Mouse (Mus musculus) cerebellum, adult 2 months (tissue): ENCODE measurements at regions not wholly inside any gene's neighbourhood (a gene's known extent, or its start where the extent isn't known, plus 50 kb on each side); places are given as distances from the start of the nearest gene placed in this dataset.
"Not testable (repeated sequence)": the region's sequence is repeated elsewhere in the genome, so short reads cannot be mapped to it uniquely, and the experiment has no call there.

Experiments
- DNase-seq, 2 experiments: peaks; one replicate each; pipeline ENCODE4 v3.0.0; 2021
- H3K27ac ChIP-seq: fragments of 200-500 bp; 2 replicates; pipeline ENCODE4 v1.5.1; 2012; ENCODE audit warnings: low read length, control low read depth, inconsistent platforms; ENCODE audit not compliant: insufficient read depth
- H3K27me3 ChIP-seq: fragments of 200-500 bp; 2 replicates; pipeline ENCODE4 v1.6.1; 2012; ENCODE audit warnings: inconsistent platforms, mild to moderate bottlenecking, low read length, moderate library complexity; ENCODE audit not compliant: control insufficient read depth, insufficient read depth
- H3K4me1 ChIP-seq: fragments of 200-500 bp; 2 replicates; pipeline ENCODE4 v1.6.1; 2011; ENCODE audit warnings: low read length; ENCODE audit not compliant: control insufficient read depth, insufficient read depth
- H3K4me3 ChIP-seq: fragments of 200-500 bp; replicated peaks from 2 replicates; pipeline ENCODE3; 2011; ENCODE audit warnings: mild to moderate bottlenecking, low read depth, low read length, control low read depth; ENCODE audit not compliant: insufficient read depth
- CTCF ChIP-seq: fragments of 200-500 bp; IDR thresholded peaks from 2 replicates; pipeline ENCODE4 v1.5.1; 2011; ENCODE audit warnings: low read depth, mild to moderate bottlenecking, control low read depth, low read length, moderate library complexity, borderline replicate concordance; ENCODE audit not compliant: insufficient read depth
- POLR2A ChIP-seq: fragments of 200-500 bp; IDR thresholded peaks from 2 replicates; pipeline ENCODE4 v1.6.1; 2011; ENCODE audit warnings: low read length, control low read depth, borderline replicate concordance; ENCODE audit not compliant: insufficient read depth
- WGBS: fragments of 180-500 bp; shearing (Covaris S2); methylation state at CpG from one replicate; pipeline ENCODE4 v1.1.7; 2018; 5-methylcytosine and 5-hydroxymethylcytosine counted together

GRCm38 (mm10) chr17:79538789-79539188 is 72.9 kb upstream of the Rmdn2 start:
- DNase-seq = no peak
- 92% methylated on average over 4 of the region's 4 CpGs for WGBS
- H3K4me3 ChIP-seq = no peak overlapping the region
- no peak overlapping the region for H3K27ac ChIP-seq
- H3K27me3 ChIP-seq = no peaks in the 10 kb centered on the region
- no peaks in the 10 kb centered on the region for H3K4me1 ChIP-seq
- TF ChIP-seq CTCF = no peak
- TF ChIP-seq POLR2A = no peak

- peaks cover 9% of the 10 kb centered on the region; the same call in 1 of the 2 replicates for H3K4me1 ChIP-seq
- DNase-seq = no peak
- WGBS = 95% methylated on average over 1 of the region's 1 CpGs
- H3K27me3 ChIP-seq = no peaks in the 10 kb centered on the region
- no peak overlapping the region for H3K4me3 ChIP-seq
- TF ChIP-seq POLR2A = no peak
- TF ChIP-seq CTCF = no peak
- H3K27ac ChIP-seq = no peak overlapping the region
Observed at GRCm38 (mm10) chr17:79540038-79540437, 71.6 kb upstream of the Rmdn2 start.

GRCm38 (mm10) chr17:79540511-79540910 is 71.2 kb upstream of the Rmdn2 start:
- H3K27ac ChIP-seq = no peak overlapping the region
- H3K27me3 ChIP-seq = no peaks in the 10 kb centered on the region
- DNase-seq = no peak
- no peak overlapping the region for H3K4me3 ChIP-seq
- 98% methylated on average over 2 of the region's 2 CpGs for WGBS
- H3K4me1 ChIP-seq = peaks cover 9% of the 10 kb centered on the region; the same call in 1 of the 2 replicates
- TF ChIP-seq CTCF = no peak
- TF ChIP-seq POLR2A = no peak

GRCm38 (mm10) chr17:79543907-79544522 is 67.6 kb upstream of the Rmdn2 start:
- 2% methylated on average over 7 of the region's 7 CpGs for WGBS
- peak; percentile 39 to 70 for DNase-seq

GRCm38 (mm10) chr17:79545878-79546277 is 65.8 kb upstream of the Rmdn2 start:
- no peaks in the 10 kb centered on the region for H3K27me3 ChIP-seq
- peaks cover 9% of the 10 kb centered on the region; the same call in 1 of the 2 replicates for H3K4me1 ChIP-seq
- no peak for TF ChIP-seq POLR2A
- TF ChIP-seq CTCF = no peak
- no peak overlapping the region for H3K4me3 ChIP-seq
- 99% methylated on average over 2 of the region's 2 CpGs for WGBS
- DNase-seq = no peak
- no peak overlapping the region for H3K27ac ChIP-seq

More at GRCm38 (mm10) chr17:79543907-79544522, 67.6 kb upstream of the Rmdn2 start:
- no peak overlapping the region for H3K4me3 ChIP-seq
- TF ChIP-seq CTCF (no peak), POLR2A (no peak)
- H3K27me3 ChIP-seq = no peaks in the 10 kb centered on the region
- peaks cover 9% of the 10 kb centered on the region; the same call in 1 of the 2 replicates for H3K4me1 ChIP-seq
- no peak overlapping the region for H3K27ac ChIP-seq

- WGBS = 90% methylated on average over 2 of the region's 2 CpGs
- no peak for DNase-seq
- TF ChIP-seq CTCF = no peak
- TF ChIP-seq POLR2A = no peak
- H3K4me3 ChIP-seq = no peak overlapping the region
- H3K27me3 ChIP-seq = no peaks in the 10 kb centered on the region
- H3K4me1 ChIP-seq = peaks cover 9% of the 10 kb centered on the region; the same call in 1 of the 2 replicates
- no peak overlapping the region for H3K27ac ChIP-seq
Observed at GRCm38 (mm10) chr17:79547075-79547474, 64.6 kb upstream of the Rmdn2 start.

GRCm38 (mm10) chr17:79547524-79547923 is 64.1 kb upstream of the Rmdn2 start:
- 78% methylated on average over 3 of the region's 3 CpGs for WGBS
- TF ChIP-seq CTCF = no peak
- TF ChIP-seq POLR2A = no peak
- Histone ChIP-seq H3K27me3 (no peaks in the 10 kb centered on the region), H3K4me3 (no peak overlapping the region), H3K4me1 (peaks cover 9% of the 10 kb centered on the region; the same call in 1 of the 2 replicates), H3K27ac (no peak overlapping the region)
- DNase-seq = no peak

GRCm38 (mm10) chr17:79550409-79550808 is 61.3 kb upstream of the Rmdn2 start:
- H3K4me1 ChIP-seq, DNase-seq, H3K27ac ChIP-seq, H3K27me3 ChIP-seq, H3K4me3 ChIP-seq: not testable (repeated sequence)
- 65% methylated on average over 1 of the region's 1 CpGs for WGBS
